Mouse (Mus musculus): ENCODE data around the gene Itpkb.

The Itpkb gene

GRCm38 (mm10) chr1:180347059-180347458 lies 16.8 kb downstream of the Itpkb start:
- no peak for DNase-seq

- DNase-seq: peak; percentile 1
These were observed 17.6 kb downstream of the Itpkb start for GRCm38 (mm10) chr1:180347907-180348306.

- peak; percentile 12 for DNase-seq
These were observed 18.8 kb downstream of the Itpkb start for GRCm38 (mm10) chr1:180349090-180349489.

GRCm38 (mm10) chr1:180352258-180352657 lies 22.0 kb downstream of the Itpkb start:
- no peak for DNase-seq

- DNase-seq: no peak
These were observed 23.8 kb downstream of the Itpkb start for GRCm38 (mm10) chr1:180354129-180354528.

GRCm38 (mm10) chr1:180354976-180355730 lies 24.9 kb downstream of the Itpkb start:
- no peak for DNase-seq

GRCm38 (mm10) chr1:180356176-180356575 lies 25.9 kb downstream of the Itpkb start:
- no peak for DNase-seq

- no peak for DNase-seq
These were observed 26.6 kb downstream of the Itpkb start for GRCm38 (mm10) chr1:180356857-180357256.

- no peak for DNase-seq
These were observed 27.6 kb downstream of the Itpkb start for GRCm38 (mm10) chr1:180357893-180358331.

GRCm38 (mm10) chr1:180358466-180358865 lies 28.2 kb downstream of the Itpkb start:
- no peak for DNase-seq

GRCm38 (mm10) chr1:180359311-180359710 lies 29.0 kb downstream of the Itpkb start:
- no peak for DNase-seq

- no peak for DNase-seq
These were observed 31.9 kb downstream of the Itpkb start for GRCm38 (mm10) chr1:180362176-180362575.

GRCm38 (mm10) chr1:180362844-180363243 lies 32.6 kb downstream of the Itpkb start:
- DNase-seq: no peak

- no peak for DNase-seq
These were observed 33.0 kb downstream of the Itpkb start for GRCm38 (mm10) chr1:180363317-180363716.

- no peak for DNase-seq
These were observed 33.7 kb downstream of the Itpkb start for GRCm38 (mm10) chr1:180364005-180364404.

GRCm38 (mm10) chr1:180364720-180365119 lies 34.4 kb downstream of the Itpkb start:
- DNase-seq: no peak

- peak; percentile 91 for DNase-seq
These were observed 35.0 kb downstream of the Itpkb start for GRCm38 (mm10) chr1:180365180-180365810.

- DNase-seq: no peak
These were observed 35.9 kb downstream of the Itpkb start for GRCm38 (mm10) chr1:180365983-180366811.

- no peak for DNase-seq
These were observed 36.8 kb downstream of the Itpkb start for GRCm38 (mm10) chr1:180367045-180367619.

GRCm38 (mm10) chr1:180367626-180368025 lies 37.3 kb downstream of the Itpkb start:
- no peak for DNase-seq

GRCm38 (mm10) chr1:180368112-180368511 lies 37.8 kb downstream of the Itpkb start:
- no peak for DNase-seq

GRCm38 (mm10) chr1:180368646-180369045 lies 38.4 kb downstream of the Itpkb start:
- DNase-seq: no peak
